Mouse (Mus musculus) MEL (cell line): Measurements from ENCODE around the gene Sorcs2. TPM values are rescaled to one million over a fixed set of nuclear protein-coding genes. Genes with fewer than 3 reads are reported as not detected.

Experiments used
- DNase-seq: peaks from one replicate; pipeline ENCODE4 v3.0.0; 2011; ENCODE audit warnings: low read depth, low spot score
- H3K27ac ChIP-seq: 2 replicates; pipeline ENCODE4 v1.5.1; 2012; ENCODE audit warnings: low read depth, mild to moderate bottlenecking, control low read depth, low read length, moderate library complexity; ENCODE audit not compliant: control insufficient read depth
- H3K27me3 ChIP-seq, 2 experiments: fragments of 150-350 bp in 1 of 2; sonication (generic) in 1 of 2; 2 replicates each; pipeline ENCODE4 v1.6.1; 2012; ENCODE audit warnings: low read length in 2 of 2, mild to moderate bottlenecking in 2 of 2, improper control_type of control experiment in 1 of 2, moderate library complexity in 1 of 2; ENCODE audit not compliant: insufficient read depth in 2 of 2, control insufficient read depth in 1 of 2
- H3K36me3 ChIP-seq, 2 experiments: 2 replicates each; pipeline ENCODE4 v1.6.1; 2012 to 2014; ENCODE audit warnings: low read length in 2 of 2, improper control_type of control experiment in 1 of 2, inconsistent platforms in 1 of 2, mild to moderate bottlenecking in 1 of 2; ENCODE audit not compliant: insufficient read depth in 2 of 2, control insufficient read depth in 1 of 2
- H3K4me1 ChIP-seq, 2 experiments: fragments of 150-350 bp in 1 of 2; sonication (generic) in 1 of 2; 2 replicates each; pipeline ENCODE4 v1.6.1; 2012; ENCODE audit warnings: low read length in 2 of 2, improper control_type of control experiment in 1 of 2, mild to moderate bottlenecking in 1 of 2; ENCODE audit not compliant: insufficient read depth in 2 of 2, control insufficient read depth in 1 of 2
- H3K4me3 ChIP-seq, 2 experiments: fragments of 150-350 bp in 1 of 2; sonication (generic) in 1 of 2; 2 replicates each; pipeline ENCODE4 v1.5.1; 2012; ENCODE audit warnings: low read depth in 2 of 2, low read length in 2 of 2, mild to moderate bottlenecking in 2 of 2, moderate library complexity in 2 of 2, control low read depth in 1 of 2, improper control_type of control experiment in 1 of 2; ENCODE audit not compliant: control insufficient read depth in 1 of 2, insufficient read depth in 1 of 2
- H3K79me2 ChIP-seq: 2 replicates; pipeline ENCODE4 v1.6.1; 2012; ENCODE audit warnings: mild to moderate bottlenecking, low read length, moderate library complexity; ENCODE audit not compliant: control insufficient read depth, poor library complexity, insufficient read depth
- H3K9ac ChIP-seq: 2 replicates; pipeline ENCODE4 v1.6.1; 2012; ENCODE audit warnings: low read depth, mild to moderate bottlenecking, control low read depth, low read length, moderate library complexity; ENCODE audit not compliant: control insufficient read depth, poor library complexity, severe bottlenecking
- H3K9me3 ChIP-seq: fragments of 150-350 bp; sonication (generic); replicated peaks from 2 replicates; pipeline ENCODE4 v1.6.1; 2012; ENCODE audit warnings: mild to moderate bottlenecking, low read length, improper control_type of control experiment, moderate library complexity; ENCODE audit not compliant: insufficient read depth
- BHLHE40 ChIP-seq: IDR thresholded peaks from 2 replicates; pipeline ENCODE4 v1.6.1; 2012; ENCODE audit warnings: low read depth, mild to moderate bottlenecking, inconsistent platforms, low read length, improper control_type of control experiment, borderline replicate concordance
- ELF1 ChIP-seq: IDR thresholded peaks from 2 replicates; pipeline ENCODE4 v1.6.1; 2014; ENCODE audit warnings: low read depth, mild to moderate bottlenecking, inconsistent platforms, low read length, improper control_type of control experiment, moderate library complexity
- EP300 ChIP-seq, 2 experiments: IDR thresholded peaks; 2 replicates each; pipeline ENCODE4 v1.6.1; 2011; ENCODE audit warnings: improper control_type of control experiment in 2 of 2, low read length in 2 of 2, low read depth in 1 of 2, mild to moderate bottlenecking in 1 of 2
- HCFC1 ChIP-seq: IDR thresholded peaks from 2 replicates; pipeline ENCODE4 v1.6.1; 2012; ENCODE audit warnings: low read depth, mild to moderate bottlenecking, inconsistent platforms, low read length, improper control_type of control experiment, moderate library complexity
- MAFK ChIP-seq: IDR thresholded peaks from 2 replicates; pipeline ENCODE4 v1.6.1; 2011; ENCODE audit warnings: low read depth, mild to moderate bottlenecking, low read length, improper control_type of control experiment, borderline replicate concordance
- MAZ ChIP-seq: IDR thresholded peaks from 2 replicates; pipeline ENCODE4 v1.6.1; 2012; ENCODE audit warnings: low read depth, mild to moderate bottlenecking, inconsistent platforms, low read length, improper control_type of control experiment
- MYB ChIP-seq: IDR thresholded peaks from 2 replicates; pipeline ENCODE4 v1.6.1; 2011; ENCODE audit warnings: mild to moderate bottlenecking, low read depth, low read length, improper control_type of control experiment
- NRF1 ChIP-seq: IDR thresholded peaks from 2 replicates; pipeline ENCODE4 v1.6.1; 2014; ENCODE audit warnings: low read depth, mild to moderate bottlenecking, inconsistent platforms, low read length, improper control_type of control experiment, moderate library complexity; ENCODE audit not compliant: poor library complexity, insufficient read depth, severe bottlenecking
- POLR2A ChIP-seq, 2 experiments: IDR thresholded peaks; 2 replicates each; pipeline ENCODE4 v1.6.1; 2011 to 2012; ENCODE audit warnings: low read length in 2 of 2, mild to moderate bottlenecking in 2 of 2, control low read depth in 1 of 2, improper control_type of control experiment in 1 of 2, low read depth in 1 of 2, moderate library complexity in 1 of 2; ENCODE audit not compliant: control insufficient read depth in 1 of 2, insufficient read depth in 1 of 2, poor library complexity in 1 of 2
- POLR2AphosphoS5 ChIP-seq: IDR thresholded peaks from 2 replicates; pipeline ENCODE4 v1.6.1; 2012; ENCODE audit warnings: low read depth, borderline replicate concordance, mild to moderate bottlenecking, inconsistent platforms, low read length, moderate library complexity, mixed read lengths
- RAD21 ChIP-seq: IDR thresholded peaks from 2 replicates; pipeline ENCODE4 v1.6.1; 2011; ENCODE audit warnings: mild to moderate bottlenecking, low read depth, low read length, improper control_type of control experiment
- RCOR1 ChIP-seq: IDR thresholded peaks from 2 replicates; pipeline ENCODE4 v1.6.1; 2012; ENCODE audit warnings: low read depth, mild to moderate bottlenecking, inconsistent platforms, low read length, improper control_type of control experiment
- SMC3 ChIP-seq: IDR thresholded peaks from 2 replicates; pipeline ENCODE4 v1.6.1; 2011; ENCODE audit warnings: low read depth, low read length, improper control_type of control experiment
- TAL1 ChIP-seq: IDR thresholded peaks from 2 replicates; pipeline ENCODE4 v1.6.1; 2012; ENCODE audit warnings: mild to moderate bottlenecking, inconsistent platforms, low read length, moderate library complexity, mixed read lengths
- TBP ChIP-seq: IDR thresholded peaks from 2 replicates; pipeline ENCODE4 v1.8.0; 2011; ENCODE audit warnings: low read depth, low read length, improper control_type of control experiment
- TCF12 ChIP-seq: IDR thresholded peaks from 2 replicates; pipeline ENCODE4 v1.6.1; 2014; ENCODE audit warnings: low read depth, mild to moderate bottlenecking, inconsistent platforms, low read length, improper control_type of control experiment, moderate library complexity
- UBTF ChIP-seq: IDR thresholded peaks from 2 replicates; pipeline ENCODE4 v1.6.1; 2012; ENCODE audit warnings: low read depth, mild to moderate bottlenecking, inconsistent platforms, low read length, improper control_type of control experiment, moderate library complexity, borderline replicate concordance; ENCODE audit not compliant: insufficient read depth
- USF2 ChIP-seq, 2 experiments: IDR thresholded peaks; 2 replicates each; pipeline ENCODE4 v1.6.1; 2011 to 2012; ENCODE audit warnings: improper control_type of control experiment in 2 of 2, low read length in 2 of 2, borderline replicate concordance in 1 of 2, inconsistent platforms in 1 of 2, low read depth in 1 of 2, mild to moderate bottlenecking in 1 of 2; ENCODE audit not compliant: insufficient read depth in 1 of 2
- ZC3H11A ChIP-seq: IDR thresholded peaks from 2 replicates; pipeline ENCODE4 v1.6.1; 2012; ENCODE audit warnings: low read depth, mild to moderate bottlenecking, inconsistent platforms, low read length, improper control_type of control experiment
- ZMIZ1 ChIP-seq: IDR thresholded peaks from 2 replicates; pipeline ENCODE4 v1.6.1; 2012; ENCODE audit warnings: low read depth, mild to moderate bottlenecking, inconsistent platforms, low read length, improper control_type of control experiment, moderate library complexity
- polyA plus RNA-seq, 2 experiments: library from polyadenylated mRNA; stranded (reverse) in 1 of 2; unstranded in 1 of 2; fragments of >175 nt in 1 of 2; fragments of >200 nt in 1 of 2; gene quantifications; 2 replicates each; pipeline versions ENCODE4 v1.2.1 to v1.2.4; 2012; ENCODE audit warnings: low replicate concordance in 2 of 2, low read depth in 1 of 2; ENCODE audit not compliant: insufficient read length in 2 of 2, insufficient read depth in 1 of 2, missing spikeins in 1 of 2
- total RNA-seq: library from RNA; depleted of rRNA; stranded (reverse); fragments of 300-350 nt; gene quantifications from 2 replicates; pipeline ENCODE4 v1.2.3, GENCODE M21; 2012

The Sorcs2 gene
- total and polyA plus RNA-seq, 3 experiments, result not detected

DNA sequence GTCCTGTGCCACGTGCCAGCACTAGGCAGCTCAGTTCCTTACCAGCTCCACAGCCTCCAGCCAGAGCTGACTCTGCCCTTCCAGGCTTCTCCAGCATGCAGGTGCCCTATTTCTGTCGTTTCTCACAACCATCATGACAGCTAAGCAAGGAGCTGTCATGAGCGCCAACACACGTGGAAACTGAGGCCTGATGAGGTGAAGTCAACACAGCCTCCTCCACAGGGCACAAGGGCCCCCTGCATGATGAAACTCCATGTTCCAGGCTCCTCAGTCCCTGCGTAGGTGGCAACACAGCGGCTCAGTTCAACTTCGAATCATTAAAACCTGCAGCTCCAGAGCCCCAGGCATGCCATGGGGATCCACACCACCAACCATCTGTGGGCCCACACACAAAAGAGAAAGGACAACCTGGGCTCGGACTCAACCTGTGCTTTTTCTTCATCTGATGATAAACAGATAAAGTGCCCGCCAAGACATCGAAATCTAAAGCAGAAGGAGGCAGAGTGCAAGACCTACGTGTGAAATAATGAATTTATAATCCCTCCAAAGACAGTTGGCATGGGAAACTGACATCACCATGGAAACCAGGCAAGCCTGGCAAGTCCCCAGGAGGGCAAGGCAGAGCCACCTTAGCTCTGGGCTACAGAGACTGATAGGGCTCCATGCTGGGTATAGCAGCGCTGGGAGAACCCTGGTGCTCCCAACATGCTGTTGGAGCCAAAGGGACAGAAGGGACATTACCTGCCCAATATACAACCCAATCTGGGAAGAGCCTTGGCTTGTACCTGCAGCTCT lies 139.4 kb downstream of the Sorcs2 start:
- DNase-seq, result no peak
- TF ChIP-seq MYB (no peak), RAD21 (no peak), NRF1 (no peak), SMC3 (no peak), EP300 (IDR thresholded peaks at IDR 0.05; ENCODE audit: low read depth in 1 of 2, low read length in 2 of 2) (no peak), TCF12 (no peak), POLR2AphosphoS5 (no peak), RCOR1 (no peak), BHLHE40 (no peak), HCFC1 (no peak), USF2 (IDR thresholded peaks at IDR 0.05; ENCODE audit: borderline replicate concordance in 1 of 2, insufficient read depth in 1 of 2, low read depth in 1 of 2, low read length in 2 of 2) (no peak), MAZ (no peak), TAL1 (no peak), ZC3H11A (no peak), ELF1 (no peak), ZMIZ1 (no peak), UBTF (no peak), POLR2A (IDR thresholded peaks at IDR 0.05; ENCODE audit: control insufficient read depth in 1 of 2, insufficient read depth in 1 of 2, low read depth in 1 of 2, low read length in 2 of 2, poor library complexity in 1 of 2) (no peak), MAFK (no peak), TBP (no peak)
- TF ChIP-seq, all 39 proteins: peak for 0
- H3K9me3 ChIP-seq, result 0 out of 2 replicates have a peak, but pooled peaks cover 1% of the 10 kb centered on the region

More for the DNA sequence above, 139.4 kb downstream of the Sorcs2 start:
- Histone ChIP-seq H3K36me3 (no peaks in the 10 kb centered on the region), H3K4me1 (no peaks in the 10 kb centered on the region), H3K27ac (no peak overlapping the region), H3K27me3 (no peaks in the 10 kb centered on the region), H3K9ac (no peak overlapping the region), H3K79me2 (no peaks in the 10 kb centered on the region), H3K4me3 (no peak overlapping the region)
